Mouse (Mus musculus): Measurements from ENCODE around the gene Brsk1.

The Brsk1 gene

DNA sequence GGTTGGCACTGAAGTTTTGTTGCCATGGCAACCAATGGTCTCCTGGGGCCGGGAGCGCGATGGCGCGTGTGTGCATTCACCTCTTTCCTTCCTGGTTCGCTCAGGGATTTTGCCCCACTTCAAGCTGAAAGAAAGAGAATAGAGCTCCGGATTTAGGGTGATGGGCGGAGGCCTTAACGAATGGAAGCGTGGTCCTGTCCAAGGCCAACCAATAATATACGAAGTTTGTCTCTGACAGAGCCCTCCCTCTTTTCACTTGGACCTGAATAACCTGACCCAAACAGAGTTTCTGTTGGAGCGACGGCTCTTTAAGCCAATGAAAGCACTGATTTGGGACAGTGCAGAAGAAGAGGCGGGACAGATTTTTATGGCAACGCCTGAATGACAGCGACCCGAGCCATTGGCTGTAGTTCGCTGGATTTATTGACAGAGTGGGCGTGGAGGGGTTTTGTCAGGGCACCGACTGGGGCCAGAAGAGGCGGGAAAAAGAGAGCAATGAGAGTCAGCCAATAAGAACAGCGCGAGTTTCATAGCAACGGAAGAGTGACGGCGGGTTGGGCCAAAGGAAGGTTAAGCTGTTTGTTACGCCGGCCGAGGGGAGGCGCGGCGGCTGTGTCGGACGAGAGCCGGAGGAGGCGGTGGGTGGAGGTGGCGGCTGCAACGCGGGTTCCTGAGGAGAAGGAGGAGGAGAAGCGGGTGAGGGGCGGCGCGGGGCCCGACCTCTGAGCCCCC lies 49.3 kb downstream of the Brsk1 start, which contains the start of gene Kmt5c:
Gene Kmt5c, plus strand, starts transcription at position 572 of the 732 bp plus-strand sequence.
- DNase-seq (ENCODE audit: low spot score), result peak; percentile 99

DNA sequence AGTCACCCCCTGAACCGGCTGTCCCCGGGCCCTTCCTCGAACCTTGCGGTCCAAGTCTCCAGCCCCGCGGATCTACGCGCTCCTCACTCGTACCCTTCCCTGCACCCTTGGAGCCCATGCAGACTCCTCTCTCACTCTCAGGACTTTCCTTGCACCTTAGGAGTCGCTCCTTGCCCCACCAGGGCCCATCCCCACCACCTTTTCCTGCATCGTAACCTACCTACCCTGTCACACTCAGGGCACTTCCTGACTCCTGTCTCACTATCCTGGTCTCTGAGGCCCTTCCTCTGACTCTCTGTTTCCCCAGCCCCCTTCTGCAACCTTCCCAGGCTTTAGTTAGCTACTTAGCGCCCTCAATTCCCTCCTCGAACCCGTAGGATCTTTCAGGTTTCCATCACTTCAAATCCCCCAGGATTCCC lies 49.9 kb downstream of the Brsk1 start:
- DNase-seq (ENCODE audit: low spot score), result peak; percentile 32

DNA sequence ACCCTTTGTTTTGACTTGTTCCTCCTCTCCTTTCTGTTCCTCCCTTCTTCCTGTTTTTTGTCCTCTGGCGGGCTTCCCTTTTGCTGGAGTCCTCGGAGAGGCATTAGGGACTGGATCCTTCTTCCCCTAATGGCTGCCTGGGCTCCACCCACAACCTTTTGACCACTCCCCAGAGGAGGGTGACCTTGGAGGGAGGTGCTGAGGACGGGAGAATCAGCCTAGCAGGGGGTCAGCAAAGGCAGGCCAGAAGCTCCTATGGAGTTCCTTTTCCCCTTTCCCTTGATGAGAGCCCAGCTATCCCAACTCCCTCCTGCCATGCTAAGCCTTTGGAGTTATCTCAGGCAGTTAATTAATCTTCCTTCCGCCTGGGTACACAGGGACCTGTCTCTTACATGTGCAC lies 50.7 kb downstream of the Brsk1 start:
- DNase-seq (ENCODE audit: low spot score), result peak; percentile 59

DNA sequence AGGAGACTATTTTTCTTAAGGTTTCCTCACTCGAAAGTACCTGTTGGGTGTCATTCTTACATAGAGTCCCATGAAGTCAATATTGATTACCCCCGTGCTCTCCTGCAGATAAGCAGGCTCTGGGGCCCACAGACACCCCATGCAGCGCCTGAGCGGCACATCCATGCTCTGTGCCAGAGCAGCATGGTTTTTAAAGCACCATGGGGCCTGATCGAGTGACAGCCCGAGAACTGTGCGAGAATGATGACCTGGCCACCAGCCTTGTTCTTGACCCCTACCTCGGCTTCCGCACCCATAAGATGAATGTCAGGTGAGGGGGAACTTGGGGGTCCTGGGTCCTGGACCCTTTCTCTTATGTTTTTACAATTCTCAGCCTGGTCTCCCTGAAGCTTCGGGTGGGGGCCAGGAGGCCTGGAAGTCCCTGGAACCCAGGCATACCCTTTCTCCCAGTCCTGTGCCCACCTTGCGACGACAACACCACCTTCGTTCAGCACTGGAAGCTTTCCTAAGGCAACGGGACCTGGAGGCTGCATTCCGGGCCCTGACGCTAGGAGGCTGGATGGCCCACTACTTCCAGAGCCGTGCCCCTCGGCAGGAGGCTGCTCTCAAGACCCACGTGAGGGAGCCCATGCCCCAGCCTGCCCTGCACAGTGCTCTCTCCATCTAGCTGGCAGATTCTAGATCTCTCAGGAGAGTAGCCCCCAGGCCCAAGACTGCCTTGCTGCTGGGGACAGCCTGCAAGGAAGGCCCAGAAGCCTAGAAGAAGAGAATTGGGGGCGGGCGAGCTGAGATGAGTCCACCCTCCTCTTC lies 51.5 kb downstream of the Brsk1 start:
- DNase-seq (ENCODE audit: low spot score), result no peak

DNA sequence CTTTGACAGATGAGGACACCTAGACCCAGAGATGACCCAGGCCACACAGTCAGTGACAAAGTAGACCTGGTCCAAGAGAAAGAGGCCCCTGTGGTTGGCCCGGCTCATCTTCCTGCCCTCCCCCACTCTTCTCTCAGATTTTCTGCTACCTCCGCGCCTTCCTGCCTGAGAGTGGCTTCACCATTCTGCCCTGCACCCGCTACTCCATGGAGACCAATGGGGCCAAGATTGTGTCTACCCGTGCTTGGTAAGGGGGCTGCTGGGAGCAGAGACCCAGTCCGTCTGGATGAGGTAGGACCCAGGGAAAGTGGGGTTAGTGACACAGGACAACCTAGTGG lies 52.0 kb downstream of the Brsk1 start:
- DNase-seq (ENCODE audit: low spot score), result no peak

DNA sequence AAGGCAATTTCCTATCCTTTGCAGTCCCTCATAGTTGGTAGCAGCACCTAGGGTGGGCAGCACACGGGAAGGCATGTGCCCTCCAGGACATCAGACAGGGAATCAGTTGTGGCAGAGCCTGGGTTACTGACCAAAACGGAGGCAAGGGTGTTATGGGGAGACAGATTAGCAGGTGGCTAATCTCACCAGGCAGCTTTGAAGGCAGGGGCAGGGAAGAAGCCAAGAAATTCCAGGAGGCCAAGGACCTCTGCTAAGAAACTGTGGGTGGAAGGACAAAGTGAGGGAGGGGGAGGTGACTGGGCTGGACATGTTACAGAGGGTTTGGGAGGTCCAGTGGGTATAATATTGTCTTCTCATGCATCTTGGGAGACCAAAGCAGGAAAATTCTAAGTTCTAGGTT lies 53.0 kb downstream of the Brsk1 start:
- no peak for DNase-seq (ENCODE audit: low spot score)

DNA sequence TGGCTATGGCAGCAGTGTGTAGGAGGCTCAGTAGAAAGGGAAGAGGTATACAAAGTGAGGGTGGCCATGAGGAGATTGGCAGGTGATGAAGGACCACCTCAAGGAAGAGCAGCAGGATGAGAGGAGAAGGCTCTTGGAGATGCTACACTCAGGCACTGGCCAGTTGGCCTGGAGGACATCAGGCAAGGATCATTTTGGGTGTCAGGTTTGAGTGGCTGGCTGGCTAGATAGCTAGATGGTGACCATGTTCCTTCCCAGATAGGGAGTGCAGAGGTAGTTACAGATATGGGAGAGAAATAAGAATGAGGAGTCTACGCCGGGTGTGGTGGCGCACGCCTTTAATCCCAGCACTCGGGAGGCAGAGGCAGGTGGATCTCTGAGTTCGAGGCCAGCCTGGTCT lies 54.5 kb downstream of the Brsk1 start:
- no peak for DNase-seq (ENCODE audit: low spot score)

DNA sequence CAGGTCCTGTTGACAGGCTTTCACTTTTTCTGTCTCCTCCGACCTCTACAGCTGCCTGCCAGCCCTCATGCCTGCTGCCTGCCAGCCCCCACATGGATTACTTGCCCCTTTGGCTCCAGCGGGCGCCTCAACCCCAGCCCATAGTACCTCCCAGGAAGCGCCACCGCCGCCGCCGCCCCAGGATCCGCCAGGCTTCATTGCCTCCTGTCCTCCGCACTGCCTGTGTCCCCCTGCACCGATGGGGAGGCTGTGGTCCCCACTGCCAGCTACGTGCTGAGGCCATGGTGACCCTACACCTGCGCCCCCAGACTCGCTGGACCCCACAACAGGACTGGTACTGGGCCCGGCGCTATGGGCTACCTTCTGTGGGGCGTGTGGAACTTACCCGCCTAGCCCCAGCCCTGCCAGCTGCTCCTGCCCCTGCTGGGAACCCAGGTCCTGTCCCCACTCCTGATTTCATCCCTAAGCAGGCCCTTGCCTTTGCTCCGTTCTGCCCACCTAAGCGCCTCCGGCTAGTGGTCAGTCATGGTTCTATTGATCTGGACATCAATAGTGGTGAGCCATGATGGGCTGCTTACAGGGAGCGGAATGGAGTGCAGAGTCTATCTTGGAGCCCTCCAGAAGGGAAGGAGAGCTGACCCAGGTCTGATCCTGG lies 56.0 kb downstream of the Brsk1 start:
- no peak for DNase-seq (ENCODE audit: low spot score)

DNA sequence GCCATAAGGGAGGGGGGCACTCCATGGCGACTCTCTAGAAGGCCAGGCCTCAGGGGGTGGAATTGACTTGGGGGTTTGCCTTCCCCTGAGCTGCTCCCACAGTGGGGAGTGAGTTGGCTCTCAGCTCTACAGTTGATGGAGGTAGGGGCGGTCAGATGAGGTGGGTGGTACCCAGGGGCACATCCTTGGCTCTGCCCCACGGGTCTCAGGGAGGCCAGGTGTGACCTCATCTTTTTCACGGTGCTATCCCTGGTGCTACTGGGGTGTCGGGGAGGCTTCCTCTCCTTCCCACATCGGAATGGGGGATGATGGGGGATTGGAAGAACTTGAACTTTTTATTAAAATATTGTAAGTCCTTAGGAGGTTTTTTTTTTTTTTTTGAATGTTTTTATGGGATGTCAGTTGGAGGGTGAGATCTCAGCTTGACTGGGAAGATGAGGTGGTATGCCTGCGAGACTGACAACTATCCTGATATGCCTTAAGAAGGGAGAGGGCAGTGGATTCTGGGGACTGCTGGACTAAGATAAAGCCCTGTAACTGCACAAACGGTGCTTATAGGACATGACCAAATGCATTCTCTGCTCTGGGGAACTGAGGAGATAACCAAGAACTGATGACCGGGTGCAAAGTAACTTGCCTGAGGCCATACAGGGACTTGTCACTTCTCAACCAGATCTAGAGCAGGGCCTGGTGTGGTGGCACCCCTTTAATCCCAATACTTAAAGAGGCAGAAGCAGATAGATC lies 56.9 kb downstream of the Brsk1 start:
- no peak for DNase-seq (ENCODE audit: low spot score)

DNA sequence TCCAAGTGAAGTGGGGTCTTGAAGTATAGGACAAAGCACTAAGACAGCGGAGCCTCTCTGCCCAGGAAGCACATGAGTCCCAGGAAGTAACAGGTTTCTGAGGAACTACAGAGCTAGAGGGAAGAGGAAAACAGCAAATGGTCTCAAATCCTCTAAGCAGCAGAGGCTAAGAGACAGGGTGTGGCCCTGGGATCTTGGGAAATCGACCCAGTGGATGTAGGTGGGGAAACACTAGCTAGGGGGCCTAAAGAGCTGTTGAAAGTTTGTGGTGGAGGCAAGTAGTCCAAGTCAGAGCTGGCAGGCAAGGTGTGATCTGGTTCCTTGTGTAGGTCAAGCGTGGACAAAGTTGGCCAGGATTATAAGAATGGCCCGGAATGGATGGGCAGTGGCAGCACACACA lies 57.9 kb downstream of the Brsk1 start:
- no peak for DNase-seq (ENCODE audit: low spot score)

DNA sequence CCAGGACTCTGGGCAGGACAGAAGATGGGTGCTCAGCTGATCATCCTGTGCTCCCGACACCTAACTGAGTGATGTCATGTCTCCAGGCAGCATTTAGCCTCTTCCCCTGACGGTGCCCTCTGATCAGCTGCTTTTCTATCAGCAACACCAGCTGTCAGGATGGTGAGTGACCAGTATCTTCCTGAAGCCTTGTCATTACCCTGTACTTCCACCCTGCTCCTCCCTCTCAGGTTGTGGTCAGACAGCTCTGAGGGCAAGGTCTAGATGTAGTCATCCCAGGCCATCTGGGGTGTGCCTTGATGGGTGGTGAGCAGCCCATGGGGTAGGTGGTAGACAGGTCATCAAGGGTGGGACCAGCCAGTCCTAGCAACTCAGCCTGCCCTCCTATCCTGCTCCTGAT lies 58.8 kb downstream of the Brsk1 start:
- DNase-seq (ENCODE audit: low spot score), result no peak

DNA sequence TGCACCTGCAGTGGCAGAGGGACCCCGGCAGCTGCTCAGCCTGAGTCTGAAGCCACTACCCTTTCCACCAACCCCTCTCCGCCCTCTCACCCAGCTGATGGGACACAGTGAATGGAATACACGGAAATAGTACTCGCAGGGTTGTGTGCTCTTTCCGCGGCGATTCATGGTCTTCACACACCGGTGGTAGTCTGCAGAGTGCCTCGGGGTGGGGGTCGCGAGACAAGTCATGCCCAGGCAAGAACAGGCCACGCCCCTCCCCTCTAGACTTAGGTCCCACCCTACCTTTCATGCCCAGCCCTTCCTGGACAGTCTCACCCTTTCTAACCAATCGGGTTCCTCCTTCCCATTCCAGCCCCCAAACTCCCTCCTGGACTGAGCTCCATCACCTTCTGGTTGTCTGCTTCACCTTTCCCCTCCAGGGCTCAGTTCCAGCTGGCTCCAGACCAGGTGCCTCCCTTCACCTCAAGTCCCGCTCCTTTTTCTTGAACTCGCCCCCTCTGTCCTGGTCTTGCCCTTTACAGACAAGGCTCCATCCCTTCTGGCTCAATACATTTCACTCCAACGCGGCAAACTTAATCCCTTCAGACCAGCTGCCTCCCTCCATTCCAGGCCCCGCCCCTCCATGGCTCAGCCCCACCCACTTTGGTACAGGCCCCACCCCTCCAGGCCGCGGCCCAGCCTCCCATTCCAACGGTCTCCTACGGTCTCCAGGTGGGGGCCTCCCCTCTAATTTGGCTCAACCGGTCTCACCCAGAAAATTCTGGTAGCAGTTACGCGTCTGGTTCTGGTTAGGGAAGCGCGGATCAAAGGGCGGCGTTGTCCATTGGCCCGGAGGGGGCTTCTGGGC lies 61.8 kb downstream of the Brsk1 start:
- peak; percentile 67 for DNase-seq (ENCODE audit: low spot score)

DNA sequence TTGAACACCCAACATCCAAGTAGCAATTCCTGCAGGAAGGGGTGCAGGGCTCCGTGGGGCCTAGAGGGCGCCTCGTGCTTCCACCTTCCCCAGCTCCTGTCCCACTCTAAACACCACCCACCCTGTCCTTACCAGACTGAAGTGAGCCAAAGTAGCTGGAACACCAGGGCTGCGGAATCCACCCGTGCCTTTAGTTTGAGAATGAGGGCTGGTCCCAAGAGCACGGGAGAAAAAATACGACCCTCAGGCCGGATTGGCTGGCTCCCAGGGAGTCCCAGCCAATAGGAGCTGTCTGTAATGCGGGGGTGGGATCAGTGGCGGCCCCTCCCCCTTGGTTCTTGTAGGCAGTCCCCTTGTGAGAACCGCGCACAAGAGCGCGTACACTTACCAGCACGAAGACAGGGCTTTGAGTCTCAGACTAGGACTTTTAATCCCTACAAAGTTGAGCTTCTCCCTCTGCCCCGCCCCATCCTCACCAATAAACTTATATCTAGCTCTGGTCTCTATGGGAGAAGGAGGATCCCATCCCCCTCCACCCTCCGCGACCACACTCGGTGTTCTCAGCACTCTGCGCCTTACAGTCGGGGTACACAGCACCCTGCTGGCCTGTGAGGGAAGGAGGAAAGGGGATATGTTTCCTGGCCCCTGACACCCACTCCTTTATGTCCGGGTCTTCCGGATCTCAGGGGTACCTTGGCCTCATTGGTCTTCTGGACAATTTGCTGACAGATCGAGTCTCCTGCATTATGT lies 62.6 kb downstream of the Brsk1 start, which contains the start of gene Cox6b2:
Gene Cox6b2, minus strand, starts transcription at position 274 of the 750 bp plus-strand sequence.
- peak; percentile 90 for DNase-seq (ENCODE audit: low spot score)

DNA sequence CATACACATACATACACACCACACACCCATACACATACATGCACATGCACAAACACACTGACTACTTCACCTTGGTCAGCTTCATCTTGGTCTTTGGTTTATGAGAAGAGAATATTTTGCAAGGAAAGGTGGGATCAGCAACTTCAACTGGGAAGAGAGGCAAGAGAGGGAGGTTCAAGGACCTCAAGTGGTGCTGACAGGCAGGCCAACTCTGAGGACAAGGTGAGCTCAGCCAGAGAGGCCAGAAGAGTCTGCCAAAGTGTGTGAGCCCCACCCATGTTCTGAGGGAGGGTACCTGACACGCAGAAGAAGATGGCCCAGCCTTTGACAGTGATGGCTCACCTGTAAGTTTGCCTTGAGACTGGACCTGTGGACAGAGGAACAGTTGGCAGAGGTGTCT lies 69.3 kb downstream of the Brsk1 start:
- DNase-seq (ENCODE audit: low spot score), result no peak

DNA sequence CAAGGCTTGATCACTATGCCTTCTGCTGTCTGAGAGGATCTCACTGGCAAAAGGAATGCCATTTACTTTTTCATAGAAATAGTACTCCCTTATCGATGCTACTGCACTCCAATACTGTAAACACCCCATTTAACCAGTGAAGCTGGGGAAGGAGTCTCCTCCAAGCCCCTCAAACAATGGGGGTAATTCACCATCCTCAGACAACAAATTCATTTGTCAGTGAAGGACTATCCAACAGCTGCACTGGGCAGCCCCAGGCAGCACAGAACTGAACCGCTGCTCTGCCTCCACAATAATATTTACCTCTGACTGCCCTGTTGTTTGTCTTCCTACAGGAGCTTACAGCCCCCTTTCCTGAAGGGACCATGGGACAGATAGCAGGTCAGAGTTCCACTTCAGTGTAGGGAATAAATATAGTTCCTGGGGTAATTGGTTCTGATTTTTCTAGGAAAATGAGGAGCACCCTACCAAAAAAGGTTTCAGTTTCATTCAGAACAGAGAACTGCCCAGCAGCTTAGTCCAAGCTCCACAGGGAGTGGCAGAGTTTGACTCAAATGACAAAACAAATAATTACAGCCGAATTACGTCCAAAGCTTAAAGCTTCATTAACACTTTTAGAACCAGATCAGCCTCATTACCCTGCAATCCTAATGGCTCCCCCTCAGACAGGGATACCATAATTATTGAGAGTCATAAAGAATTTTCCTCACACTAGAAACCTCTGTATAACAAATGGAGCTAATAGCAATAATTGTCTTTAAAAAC lies 74.7 kb downstream of the Brsk1 start:
- DNase-seq (ENCODE audit: low spot score), result no peak

Data from embryo, embryonic 10 days (tissue).